Mouse (Mus musculus) forebrain, postnatal 0 days (tissue): ENCODE results near the gene Dll3. TPM values are rescaled to one million over a fixed set of nuclear protein-coding genes. Genes with fewer than 3 reads are reported as not detected.
A peak's percentile ranks its signal among the peaks of the same experiment; 100 is the strongest.

Experiments used
- ATAC-seq: fragments of 200-750 bp; cut with Nextera tagmentation; 2 replicates; pipeline ENCODE4 v1.8.0; 2017; ENCODE audit warnings: mild to moderate bottlenecking, moderate library complexity
- DNase-seq: peaks from one replicate; pipeline ENCODE4 v3.0.0-alpha.2; 2015
- H3K27ac ChIP-seq: fragments of 300-500 bp; sonication (generic); 2 replicates; pipeline ENCODE4 v1.5.1; 2014; ENCODE audit warnings: low read depth, mild to moderate bottlenecking, antibody characterized with exemption, low read length, moderate library complexity, mixed read lengths
- H3K27me3 ChIP-seq: fragments of 300-500 bp; sonication (generic); 2 replicates; pipeline ENCODE4 v1.6.1; 2014; ENCODE audit warnings: mild to moderate bottlenecking, low read length, mixed read lengths; ENCODE audit not compliant: insufficient read depth
- H3K36me3 ChIP-seq: fragments of 300-500 bp; sonication (generic); 2 replicates; pipeline ENCODE4 v1.6.1; 2014; ENCODE audit warnings: mild to moderate bottlenecking, moderate library complexity; ENCODE audit not compliant: insufficient read depth
- H3K4me1 ChIP-seq: fragments of 300-500 bp; sonication (generic); 2 replicates; pipeline ENCODE4 v1.6.1; 2014; ENCODE audit warnings: antibody characterized with exemption; ENCODE audit not compliant: insufficient read depth
- H3K4me2 ChIP-seq: fragments of 300-500 bp; sonication (generic); 2 replicates; pipeline ENCODE4 v1.6.1; 2014; ENCODE audit warnings: low read depth, mild to moderate bottlenecking, moderate library complexity
- H3K4me3 ChIP-seq: fragments of 300-500 bp; sonication (generic); 2 replicates; pipeline ENCODE4 v1.5.1; 2014; ENCODE audit warnings: low read depth, low read length, mixed read lengths
- H3K9ac ChIP-seq: fragments of 300-500 bp; sonication (generic); 2 replicates; pipeline ENCODE4 v1.6.1; 2014; ENCODE audit warnings: mild to moderate bottlenecking
- H3K9me3 ChIP-seq: fragments of 300-500 bp; sonication (generic); 2 replicates; pipeline ENCODE4 v1.6.1; 2016; ENCODE audit warnings: low read length
- CTCF ChIP-seq: sonication (generic); IDR thresholded peaks from 2 replicates; pipeline ENCODE4 v1.5.1; 2016; ENCODE audit warnings: antibody characterized with exemption, control low read depth, low read depth
- WGBS: fragments of 180-500 bp; shearing (Covaris S2); extraction: QIAGEN DNeasy Blood & Tissue Kit; methylation state at CpG from one replicate; pipeline ENCODE4 v1.1.7; 2014; 5-methylcytosine and 5-hydroxymethylcytosine counted together
- polyA plus RNA-seq: library from polyadenylated mRNA; unstranded; fragments of >200 nt; fragmentation: Nextera tagmentation; extraction: Ambion mirVana; gene quantifications from 2 replicates; pipeline ENCODE4 v1.2.1, GENCODE M21; 2015
- total RNA-seq: library from RNA; depleted of rRNA; stranded (reverse); fragments of >200 nt; gene quantifications from 2 replicates; pipeline ENCODE4 v1.2.3, GENCODE M21; 2014

The Dll3 gene
- total and polyA plus RNA-seq, 2 experiments from 2014 or later, result 9.5 to 10.9 TPM

DNA sequence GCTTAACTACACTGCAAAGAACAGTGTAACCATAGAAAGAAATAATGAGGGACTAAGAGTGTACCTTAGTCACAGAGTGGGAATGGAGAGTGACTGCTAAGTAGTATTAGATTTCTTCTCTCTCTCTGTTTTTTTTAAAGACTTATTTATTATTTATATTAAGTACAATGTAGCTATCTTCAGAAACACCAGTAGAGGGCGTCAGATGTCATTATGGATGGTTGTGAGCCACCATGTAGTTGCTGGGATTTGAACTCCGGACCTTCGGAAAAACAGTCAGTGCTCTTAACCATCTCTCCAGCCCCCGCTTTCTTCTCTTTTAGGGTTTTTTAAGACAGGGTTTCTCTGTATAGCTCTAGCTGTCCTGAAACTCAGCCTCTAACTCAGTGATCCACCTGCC lies 24.4 kb upstream of the Dll3 start:
- 80% methylated on average over 4 of the region's 4 CpGs for WGBS
- Histone ChIP-seq H3K27ac (no peak overlapping the region), H3K4me3 (no peak overlapping the region), H3K9me3 (no peaks in the 10 kb centered on the region), H3K4me2 (no peak overlapping the region), H3K4me1 (no peaks in the 10 kb centered on the region), H3K27me3 (no peaks in the 10 kb centered on the region), H3K36me3 (peaks cover 94% of the 10 kb centered on the region), H3K9ac (no peak overlapping the region)
- no peak for DNase-seq
- TF ChIP-seq CTCF, result no peak
- ATAC-seq, result no peak

DNA sequence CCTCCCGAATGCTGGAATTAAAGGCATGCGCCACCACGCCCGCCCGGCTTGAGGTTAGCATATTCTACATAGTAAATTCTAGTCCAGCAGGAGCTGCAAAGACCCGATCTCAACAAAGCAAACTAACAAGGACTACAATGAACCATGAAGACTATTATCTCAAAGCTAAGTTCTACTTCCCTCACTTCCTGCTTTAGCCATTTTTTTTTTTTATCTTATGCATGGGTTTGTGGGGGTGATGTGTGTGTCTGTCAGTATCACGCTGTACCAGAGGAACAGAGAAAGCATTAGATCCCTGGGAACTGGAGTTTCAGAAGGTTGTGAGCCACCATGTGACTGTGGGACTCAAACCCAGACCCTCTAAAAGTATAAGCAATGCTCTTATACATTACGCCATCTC lies 23.3 kb upstream of the Dll3 start:
- ATAC-seq (no peak), DNase-seq (no peak)
- WGBS, result 98% methylated on average over 8 of the region's 8 CpGs
- Histone ChIP-seq H3K27me3 (no peaks in the 10 kb centered on the region), H3K36me3 (peaks cover 93% of the 10 kb centered on the region), H3K4me1 (no peaks in the 10 kb centered on the region), H3K4me2 (no peak overlapping the region), H3K27ac (no peak overlapping the region), H3K4me3 (no peak overlapping the region), H3K9ac (no peak overlapping the region), H3K9me3 (no peaks in the 10 kb centered on the region)
- no peak for TF ChIP-seq CTCF

GRCm38 (mm10) chr7:28321974-28322720 lies 20.1 kb upstream of the Dll3 start:
- no peaks in the 10 kb centered on the region for H3K27me3 ChIP-seq
- no peak overlapping the region for H3K4me2 ChIP-seq
- H3K4me3 ChIP-seq, result no peak overlapping the region
- ATAC-seq (no peak), DNase-seq (no peak)
- H3K4me1 ChIP-seq, result no peaks in the 10 kb centered on the region
- no peak for TF ChIP-seq CTCF
- no peak overlapping the region for H3K27ac ChIP-seq
- H3K9ac ChIP-seq, result no peak overlapping the region
- H3K9me3 ChIP-seq, result no peaks in the 10 kb centered on the region
- peaks cover 96% of the 10 kb centered on the region for H3K36me3 ChIP-seq
- WGBS, result 92% methylated on average over 15 of the region's 15 CpGs

DNA sequence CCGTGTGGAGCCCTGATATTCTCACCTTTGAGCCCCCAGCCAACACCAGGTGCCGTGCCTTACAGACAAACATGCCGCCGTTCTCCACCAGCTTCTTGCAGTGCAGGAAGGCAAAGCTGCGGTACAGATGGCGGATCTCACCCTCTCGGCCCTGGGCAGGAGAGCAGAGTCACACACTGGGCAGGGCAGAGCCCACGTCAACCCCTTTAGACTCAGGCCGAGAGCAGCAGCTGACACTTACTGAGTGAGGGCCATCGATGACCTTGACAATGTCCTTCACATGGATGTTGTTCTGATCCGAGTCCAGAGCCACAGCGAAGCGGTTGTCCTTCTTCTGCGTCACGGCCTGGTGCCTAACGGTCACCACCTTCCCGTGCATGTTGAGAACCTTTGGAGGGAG lies 16.7 kb upstream of the Dll3 start:
- peaks cover 90% of the 10 kb centered on the region for H3K36me3 ChIP-seq
- 93% methylated on average over 17 of the region's 17 CpGs for WGBS
- ATAC-seq (no peak), DNase-seq (no peak)
- H3K4me1 ChIP-seq, result no peaks in the 10 kb centered on the region
- H3K27me3 ChIP-seq, result no peaks in the 10 kb centered on the region
- no peak overlapping the region for H3K9ac ChIP-seq
- H3K4me2 ChIP-seq, result no peak overlapping the region
- no peak for TF ChIP-seq CTCF
- H3K4me3 ChIP-seq, result no peak overlapping the region
- no peak overlapping the region for H3K27ac ChIP-seq
- H3K9me3 ChIP-seq, result no peaks in the 10 kb centered on the region

- Histone ChIP-seq H3K9me3 (no peaks in the 10 kb centered on the region), H3K27me3 (no peaks in the 10 kb centered on the region), H3K36me3 (peaks cover 83% of the 10 kb centered on the region), H3K4me1 (no peaks in the 10 kb centered on the region), H3K9ac (no peak overlapping the region), H3K4me3 (no peak overlapping the region), H3K27ac (no peak overlapping the region), H3K4me2 (no peak overlapping the region)
- no peak for TF ChIP-seq CTCF
- 91% methylated on average over 3 of the region's 3 CpGs for WGBS
- DNase-seq (no peak), ATAC-seq (no peak)
These were observed 16.0 kb upstream of the Dll3 start for GRCm38 (mm10) chr7:28318036-28318435.

DNA sequence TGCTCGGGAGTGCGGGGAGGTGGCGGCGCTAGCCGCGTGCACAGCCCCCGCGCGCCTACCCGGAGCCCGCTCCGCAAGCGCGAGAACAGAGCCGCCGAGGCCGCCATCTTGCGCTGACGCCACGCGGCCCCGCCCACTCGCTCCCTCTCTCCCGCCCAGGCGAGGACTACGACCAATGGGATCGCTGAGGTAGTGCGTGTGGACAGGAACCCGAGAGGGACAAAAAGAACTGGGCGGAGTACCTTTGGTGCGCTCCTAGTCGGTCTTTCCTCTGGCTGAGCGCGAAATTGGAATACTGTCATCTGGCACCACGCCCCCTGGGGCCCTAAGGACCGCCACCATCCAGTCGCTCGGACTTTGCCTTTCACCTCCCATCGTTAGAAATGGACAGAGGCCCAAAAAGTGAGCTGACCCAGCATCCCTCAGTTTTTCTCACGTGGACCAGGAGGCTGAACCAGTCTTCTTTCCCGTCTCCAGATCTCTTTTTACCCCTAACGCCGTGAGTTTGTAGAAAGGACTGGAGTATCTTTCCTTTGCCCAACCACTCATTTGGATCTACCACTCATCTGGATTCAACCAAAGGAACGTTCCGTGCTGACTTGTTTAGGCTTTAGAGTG lies 10.0 kb upstream of the Dll3 start, which contains the start of gene Timm50:
TSS of gene Timm50 (minus strand) at position 147 of the 618 bp plus-strand sequence.
- H3K9me3 ChIP-seq, result no peaks in the 10 kb centered on the region
- 1% methylated on average over 45 of the region's 45 CpGs for WGBS
- no peak; the same call in 1 of the 2 replicates for TF ChIP-seq CTCF
- DNase-seq (peak; percentile 97), ATAC-seq (peak; percentile 99)
- peaks cover 5% of the 10 kb centered on the region; the same call in 1 of the 2 replicates for H3K4me1 ChIP-seq
- peak within 1 kb of the TSS; percentile 82 for H3K4me2 ChIP-seq
- peaks cover 48% of the 10 kb centered on the region for H3K36me3 ChIP-seq
- H3K27ac ChIP-seq, result peak within 1 kb of the TSS; percentile 64; the same call in 1 of the 2 replicates
- peak within 1 kb of the TSS; percentile 81 for H3K9ac ChIP-seq
- peak within 1 kb of the TSS; percentile 78 for H3K4me3 ChIP-seq
- no peaks in the 10 kb centered on the region for H3K27me3 ChIP-seq
